Mouse (Mus musculus) cerebellum, adult 9-10 months (tissue): ENCODE measurements around the gene Mansc4.

Experiments used
- DNase-seq: peaks from one replicate; pipeline ENCODE4 v3.0.0; 2022

Gene Mansc4

GRCm38 (mm10) chr6:147076878-147077277 lies 10.0 kb downstream of the Mansc4 start:
- DNase-seq: no peak

GRCm38 (mm10) chr6:147075808-147076387 lies 10.9 kb downstream of the Mansc4 start:
- no peak for DNase-seq

GRCm38 (mm10) chr6:147064944-147065261 lies 21.9 kb downstream of the Mansc4 start:
- DNase-seq: no peak

- no peak for DNase-seq
Measured at GRCm38 (mm10) chr6:147064226-147064943, 22.4 kb downstream of the Mansc4 start.

DNA sequence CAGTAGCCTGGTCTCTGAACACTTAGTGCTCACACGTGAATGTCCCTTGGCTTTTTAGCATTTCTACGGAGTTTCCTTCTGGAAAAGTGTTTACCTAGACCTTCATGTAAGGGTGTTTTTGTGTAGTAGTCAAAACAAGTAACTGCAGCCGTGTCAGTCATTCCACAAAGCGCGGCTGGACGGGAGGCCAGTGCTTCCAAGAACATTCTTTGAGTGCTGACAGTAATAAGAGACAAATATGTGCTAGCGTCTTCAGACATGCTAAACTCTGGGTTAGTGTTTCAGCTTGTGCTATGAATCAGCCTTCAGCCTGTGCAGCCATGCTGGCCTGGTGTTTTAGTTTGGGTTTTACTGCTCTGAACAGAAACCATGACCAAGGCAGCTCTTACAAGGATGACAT lies 24.1 kb downstream of the Mansc4 start:
- no peak for DNase-seq

- no peak for DNase-seq
Measured at GRCm38 (mm10) chr6:147062034-147062433, 24.8 kb downstream of the Mansc4 start.

DNA sequence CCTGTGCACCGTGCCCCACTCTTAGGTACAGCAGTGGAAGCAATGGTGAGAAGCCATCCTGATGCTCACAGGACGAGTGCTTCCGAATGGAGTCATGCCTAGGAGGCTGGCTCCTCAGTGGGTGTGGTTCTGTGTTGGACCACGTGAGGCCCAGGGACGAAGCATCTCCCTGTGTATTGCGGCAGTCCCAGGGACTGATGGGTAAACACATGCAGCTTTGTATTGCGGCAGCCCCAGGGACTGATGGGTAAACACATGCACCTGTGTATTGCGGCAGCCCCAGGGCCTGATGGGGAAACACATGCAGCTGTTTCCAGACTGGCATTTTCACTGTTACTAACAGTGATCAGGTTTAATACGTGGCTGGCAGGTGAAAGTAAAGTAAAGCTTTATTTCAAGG lies 25.2 kb downstream of the Mansc4 start:
- no peak for DNase-seq

GRCm38 (mm10) chr6:147059326-147059725 lies 27.5 kb downstream of the Mansc4 start:
- DNase-seq: no peak

DNA sequence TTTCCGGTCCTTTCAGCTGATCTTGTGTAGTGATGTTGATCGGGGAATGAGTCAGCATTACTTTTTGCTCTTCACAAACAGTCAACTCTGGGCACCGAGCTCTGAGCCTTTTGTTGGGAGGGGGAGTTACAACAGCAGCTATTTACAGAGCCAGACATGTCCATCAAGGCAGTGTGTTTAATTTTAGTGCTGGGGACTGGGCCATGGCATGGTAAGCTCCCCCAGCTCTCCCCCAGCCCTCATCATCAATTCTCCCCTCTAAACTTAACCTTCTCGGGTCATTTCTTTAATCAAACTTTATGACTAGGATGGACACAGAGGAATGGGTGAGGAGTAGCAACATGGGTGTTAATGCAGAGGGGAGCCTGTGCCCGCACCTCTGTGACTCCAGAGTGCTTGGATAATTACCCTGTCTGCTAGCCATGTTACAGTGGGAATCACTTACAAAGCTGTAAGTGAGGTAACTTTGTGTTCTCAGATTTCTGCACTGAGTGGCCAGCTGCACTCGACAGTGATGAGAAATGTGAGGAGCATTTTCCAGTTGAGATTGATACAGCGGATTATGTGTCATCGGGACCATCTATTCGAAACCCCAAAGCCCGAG lies 31.4 kb downstream of the Mansc4 start:
- DNase-seq: no peak

GRCm38 (mm10) chr6:147053785-147054646 lies 32.8 kb downstream of the Mansc4 start:
- DNase-seq: no peak

DNA sequence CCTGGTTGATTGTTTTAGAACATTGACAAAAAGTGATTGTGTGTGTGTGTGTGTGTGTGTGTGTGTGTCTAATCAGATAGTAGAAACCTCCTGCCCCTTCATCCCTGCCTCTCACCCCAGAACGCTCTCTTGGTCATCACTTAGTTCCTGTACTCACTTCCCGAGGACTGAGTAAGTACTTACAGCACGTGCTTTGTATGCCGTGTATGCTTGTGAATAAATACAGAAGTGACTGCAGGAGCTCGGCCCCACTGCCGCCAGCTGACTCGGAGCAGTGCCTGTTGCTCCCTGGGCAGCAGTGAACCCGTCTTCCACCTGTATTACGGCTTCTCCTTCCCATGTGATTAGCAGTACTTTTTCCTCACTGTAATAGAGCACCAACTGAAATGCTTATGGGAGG lies 34.4 kb downstream of the Mansc4 start:
- DNase-seq: no peak

DNA sequence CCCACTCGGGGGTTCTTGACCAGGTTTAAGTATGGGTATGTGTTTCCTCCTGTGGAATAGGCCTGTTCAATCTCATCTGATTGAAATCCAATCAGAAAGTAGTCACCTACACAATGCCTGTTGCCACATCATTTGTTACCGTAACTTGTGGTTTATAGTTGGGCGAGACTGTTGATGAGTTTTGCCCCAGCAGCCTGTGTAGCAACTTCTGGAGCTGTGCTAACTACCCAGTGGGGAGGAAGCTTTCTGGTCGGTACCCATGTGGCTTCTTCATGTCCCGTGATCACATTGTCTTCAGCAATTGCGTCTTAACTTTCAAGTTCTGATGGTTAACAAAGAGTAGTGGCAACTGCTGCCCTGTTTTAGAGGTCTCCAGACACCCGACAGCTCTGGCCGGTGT lies 35.2 kb downstream of the Mansc4 start:
- no peak for DNase-seq

DNA sequence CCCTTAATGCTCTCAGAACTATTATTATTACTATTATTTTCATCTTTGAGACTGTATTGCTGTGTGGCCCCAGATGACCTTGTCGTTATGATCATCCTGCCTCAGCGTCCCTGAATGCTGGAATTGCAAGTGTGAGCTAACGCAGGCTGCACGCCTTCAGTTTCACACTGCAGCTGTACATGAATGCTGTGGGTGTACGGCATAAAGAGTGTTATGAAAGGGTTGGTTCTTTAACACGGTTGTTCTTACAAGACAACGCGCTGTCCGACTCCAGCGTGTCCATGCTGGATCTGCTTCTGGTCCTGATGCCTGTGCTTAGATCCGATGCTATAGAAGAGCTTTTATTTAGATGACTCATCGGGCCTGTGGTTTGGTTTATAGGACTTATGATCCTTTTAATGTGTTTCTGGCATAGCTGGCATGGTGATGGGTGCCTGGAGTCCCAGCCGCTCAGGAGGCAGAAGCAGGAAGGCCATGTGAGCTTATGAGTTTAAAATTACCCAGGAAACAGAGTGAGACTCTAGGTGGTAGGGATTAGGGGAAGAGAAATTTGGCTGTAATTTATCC lies 37.5 kb downstream of the Mansc4 start:
- DNase-seq: no peak

DNA sequence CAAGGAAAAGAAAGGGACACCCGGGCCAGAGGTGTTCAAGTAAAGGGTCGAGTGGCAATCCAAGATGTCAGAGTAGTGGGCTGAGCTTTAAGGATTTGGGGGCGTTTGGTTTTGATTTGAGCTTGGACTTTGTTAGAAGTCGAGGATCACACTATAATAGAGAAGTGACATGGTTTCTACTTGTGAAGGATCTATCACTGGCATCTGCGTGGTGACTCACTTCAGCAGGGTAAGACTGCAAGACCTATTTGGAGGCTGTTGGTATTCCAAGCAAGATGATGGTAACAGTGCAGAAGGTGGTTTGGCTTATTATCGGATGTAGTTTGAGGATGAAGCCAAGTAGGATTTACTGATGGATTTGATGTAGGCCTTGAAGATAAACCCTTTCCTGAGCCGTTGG lies 43.2 kb downstream of the Mansc4 start:
- DNase-seq: no peak

DNA sequence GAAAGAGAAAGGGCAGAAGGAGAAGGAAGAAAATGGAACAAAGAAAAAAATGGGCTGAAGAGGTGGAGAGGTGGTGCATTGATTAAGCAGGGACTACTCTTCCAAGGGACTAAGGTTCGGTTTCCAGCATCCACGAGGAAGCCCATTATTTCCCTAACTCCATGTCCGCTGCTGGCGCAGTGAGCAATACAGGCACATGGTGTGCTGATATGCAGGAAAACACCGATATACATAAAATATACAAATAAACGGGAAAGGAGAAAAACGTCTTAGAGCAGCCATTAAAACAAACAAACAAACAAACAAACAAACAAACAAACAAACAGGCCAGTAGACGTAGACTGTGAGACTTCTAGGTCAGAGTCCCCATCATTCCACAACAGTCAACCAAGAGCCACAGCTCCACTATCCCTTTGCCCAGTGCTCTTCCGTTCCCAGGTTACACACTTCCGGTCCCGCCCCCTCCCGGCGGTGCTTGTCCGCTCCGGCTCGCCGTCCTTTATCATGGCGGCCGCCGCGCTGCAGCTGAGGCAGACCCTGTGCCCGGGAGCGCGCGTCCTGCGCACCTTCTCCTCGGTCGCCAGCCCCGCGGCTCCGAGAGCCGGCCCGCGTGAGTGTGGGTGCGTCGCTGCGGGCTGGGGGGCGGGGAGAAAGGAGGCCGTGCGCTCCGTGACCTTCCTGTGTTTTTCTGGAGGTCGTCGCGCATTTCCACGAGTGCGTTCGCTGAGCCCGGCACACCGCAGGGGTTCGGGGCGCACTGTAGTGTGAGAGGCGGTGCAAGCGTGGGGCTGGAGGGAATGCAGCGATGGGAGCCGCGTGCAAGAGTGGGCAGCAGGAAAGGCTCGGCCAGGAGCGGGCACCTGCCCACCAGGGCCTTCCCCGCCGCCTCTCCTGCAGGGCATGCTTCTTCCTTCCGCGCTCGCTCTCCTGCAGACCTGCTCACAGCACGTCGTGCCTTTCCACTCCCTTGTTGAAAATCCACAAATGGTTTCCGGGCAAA lies 44.2 kb downstream of the Mansc4 start, which contains the start of gene Mrps35:
TSS of gene Mrps35 (plus strand) at position 474 of the 1,000 bp plus-strand sequence.
- peak; percentile 89 for DNase-seq

DNA sequence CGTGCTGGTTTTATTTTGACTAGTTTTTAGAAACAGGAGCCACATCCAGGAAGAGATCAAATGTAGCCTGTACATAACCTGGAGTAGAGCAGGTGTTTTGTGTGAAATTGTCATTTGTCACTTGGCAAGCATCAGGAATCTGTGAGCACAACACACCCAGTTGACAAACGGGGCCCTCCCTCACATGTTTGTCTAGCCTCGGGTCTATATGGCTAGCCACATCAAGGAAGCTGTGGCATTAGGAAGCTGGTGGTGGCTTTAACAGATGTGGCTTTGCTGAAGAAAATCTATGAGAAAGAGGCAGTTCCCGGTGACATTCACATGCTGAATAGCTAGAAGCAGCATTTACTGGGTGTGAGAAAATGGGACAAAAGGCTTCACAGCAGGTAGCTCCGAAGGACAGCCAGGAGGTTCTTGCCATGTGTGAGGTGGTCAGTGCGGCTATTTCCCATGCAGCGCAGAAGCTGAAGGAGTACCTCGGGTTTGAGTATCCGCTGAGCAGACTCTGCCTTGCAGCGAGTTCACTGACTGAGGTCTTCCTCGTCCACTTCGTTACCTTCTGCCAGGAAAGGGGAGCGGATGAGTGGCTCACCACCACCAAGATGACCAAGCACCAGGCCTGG lies 54.4 kb downstream of the Mansc4 start, which contains the start of gene Rep15:
TSS of gene Rep15 (plus strand) at position 282 of the 623 bp plus-strand sequence.
- peak; percentile 59 for DNase-seq

- DNase-seq: peak; percentile 86
Measured at GRCm38 (mm10) chr6:147030096-147030885, 56.5 kb downstream of the Mansc4 start.

DNA sequence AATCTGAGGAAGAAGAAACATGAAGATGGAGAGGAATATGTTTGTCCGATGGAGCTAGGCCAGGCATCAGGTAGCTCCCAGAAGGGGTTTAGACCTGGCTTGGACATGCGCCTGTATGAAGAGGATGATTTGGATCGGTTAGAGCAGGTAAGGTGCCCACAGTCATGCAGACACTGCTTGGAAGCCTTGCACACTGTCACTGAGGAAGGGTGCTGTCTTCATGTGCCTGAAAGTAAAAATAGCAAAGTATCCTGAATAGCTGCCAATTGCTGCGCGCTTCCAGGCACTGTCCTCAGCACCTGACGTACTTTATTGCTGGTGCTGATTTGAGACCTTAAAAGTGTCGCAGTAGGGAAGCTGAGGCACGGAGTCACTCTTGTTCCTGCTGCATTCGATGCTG lies 57.2 kb downstream of the Mansc4 start:
- peak; percentile 77 for DNase-seq

DNA sequence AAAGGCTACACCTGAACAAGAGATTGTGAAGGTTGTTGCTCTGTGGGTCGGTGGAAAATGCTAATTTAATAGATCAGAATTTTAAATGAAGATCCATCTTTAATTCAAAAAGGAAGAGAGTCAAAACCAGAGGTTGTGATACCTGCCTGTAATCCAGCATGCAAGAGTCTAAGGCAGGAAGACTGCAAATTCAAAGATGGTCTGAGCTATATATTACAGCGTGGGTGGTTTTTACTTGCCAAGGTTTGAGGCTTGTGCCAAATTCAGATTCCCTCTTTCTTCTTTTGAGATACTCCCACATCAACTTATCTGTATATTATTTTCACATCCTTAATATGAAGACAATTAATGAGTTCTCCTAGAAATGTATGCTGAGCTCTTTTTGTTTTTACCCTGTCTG lies 58.4 kb downstream of the Mansc4 start:
- no peak for DNase-seq
